Mouse (Mus musculus) neural tube, embryonic 11.5 days (tissue): ENCODE data around the gene Timm8b. TPM values are rescaled to one million over a fixed set of nuclear protein-coding genes. Genes with fewer than 3 reads are reported as not detected.

Source experiments
- ATAC-seq: fragments of 200-750 bp; cut with Nextera tagmentation; 2 replicates; pipeline ENCODE4 v1.8.0; 2017; ENCODE audit warnings: moderate number of reproducible peaks, mild to moderate bottlenecking, moderate TSS enrichment, moderate library complexity; ENCODE audit not compliant: insufficient read depth, low FRiP score, low TSS enrichment
- DNase-seq: peaks from one replicate; pipeline ENCODE4 v3.0.0-alpha.2; 2015; ENCODE audit warnings: low spot score
- H3K27ac ChIP-seq: fragments of 300-500 bp; sonication (generic); 2 replicates; pipeline ENCODE4 v1.5.1; 2014; ENCODE audit warnings: low read depth, mild to moderate bottlenecking, low read length
- H3K27me3 ChIP-seq: fragments of 300-500 bp; sonication (generic); 2 replicates; pipeline ENCODE4 v1.6.1; 2014; ENCODE audit warnings: mild to moderate bottlenecking, low read length, mixed read lengths; ENCODE audit not compliant: control insufficient read depth, insufficient read depth
- H3K36me3 ChIP-seq: fragments of 300-500 bp; sonication (generic); 2 replicates; pipeline ENCODE4 v1.6.1; 2014; ENCODE audit warnings: mild to moderate bottlenecking, low read length, moderate library complexity, mixed read lengths; ENCODE audit not compliant: control insufficient read depth, insufficient read depth
- H3K4me1 ChIP-seq: fragments of 300-500 bp; sonication (generic); 2 replicates; pipeline ENCODE4 v1.6.1; 2014; ENCODE audit warnings: low read length, mixed read lengths; ENCODE audit not compliant: control insufficient read depth, insufficient read depth
- H3K4me2 ChIP-seq: fragments of 300-500 bp; sonication (generic); 2 replicates; pipeline ENCODE4 v1.6.1; 2014; ENCODE audit warnings: low read depth, mild to moderate bottlenecking, moderate library complexity
- H3K4me3 ChIP-seq: fragments of 300-500 bp; sonication (generic); 2 replicates; pipeline ENCODE4 v1.5.1; 2014; ENCODE audit warnings: low read depth, low read length
- H3K9ac ChIP-seq: fragments of 300-500 bp; sonication (generic); 2 replicates; pipeline ENCODE4 v1.6.1; 2014; ENCODE audit warnings: mild to moderate bottlenecking, low read length
- H3K9me3 ChIP-seq: fragments of 300-500 bp; sonication (generic); 2 replicates; pipeline ENCODE4 v1.6.1; 2016; ENCODE audit warnings: low read length; ENCODE audit not compliant: control insufficient read depth
- WGBS: fragments of 180-500 bp; shearing (Covaris S2); extraction: QIAGEN DNeasy Blood & Tissue Kit; methylation state at CpG from one replicate; pipeline ENCODE4 v1.1.7; 2014; 5-methylcytosine and 5-hydroxymethylcytosine counted together
- polyA plus RNA-seq: library from polyadenylated mRNA; unstranded; fragments of >200 nt; fragmentation: Nextera tagmentation; extraction: Ambion mirVana; gene quantifications from 2 replicates; pipeline ENCODE4 v1.2.1, GENCODE M21; 2014

The Timm8b gene
- polyA plus RNA-seq, 1 experiment from 2014 or later, result 307 TPM

DNA sequence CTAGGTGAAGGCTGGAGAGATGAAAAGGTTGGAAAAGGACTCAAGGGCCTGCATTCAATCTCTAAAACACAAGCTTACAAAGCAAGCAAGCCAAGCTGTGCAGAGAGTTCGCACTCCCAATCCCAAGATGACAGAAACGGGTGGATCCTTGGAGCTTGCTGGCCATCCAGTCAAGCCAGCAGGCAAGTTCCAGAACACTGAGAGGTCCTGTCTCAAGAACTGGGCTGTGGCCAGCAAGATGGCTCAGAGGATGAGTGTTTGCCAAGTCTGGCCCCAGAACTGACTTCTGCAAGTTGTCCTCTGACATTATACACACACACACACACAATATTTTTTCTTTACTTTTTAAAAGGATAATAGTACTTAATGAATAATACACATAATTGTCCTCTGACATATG, 35.8 kb upstream of the Timm8b start:
- Histone ChIP-seq H3K9me3 (no peaks in the 10 kb centered on the region), H3K9ac (no peak overlapping the region), H3K27me3 (no peaks in the 10 kb centered on the region), H3K27ac (no peak overlapping the region), H3K36me3 (no peaks in the 10 kb centered on the region), H3K4me1 (no peaks in the 10 kb centered on the region), H3K4me2 (no peak overlapping the region), H3K4me3 (no peak overlapping the region)
- ATAC-seq (no peak), DNase-seq (no peak)
- 89% methylated on average over 2 of the region's 2 CpGs for WGBS

DNA sequence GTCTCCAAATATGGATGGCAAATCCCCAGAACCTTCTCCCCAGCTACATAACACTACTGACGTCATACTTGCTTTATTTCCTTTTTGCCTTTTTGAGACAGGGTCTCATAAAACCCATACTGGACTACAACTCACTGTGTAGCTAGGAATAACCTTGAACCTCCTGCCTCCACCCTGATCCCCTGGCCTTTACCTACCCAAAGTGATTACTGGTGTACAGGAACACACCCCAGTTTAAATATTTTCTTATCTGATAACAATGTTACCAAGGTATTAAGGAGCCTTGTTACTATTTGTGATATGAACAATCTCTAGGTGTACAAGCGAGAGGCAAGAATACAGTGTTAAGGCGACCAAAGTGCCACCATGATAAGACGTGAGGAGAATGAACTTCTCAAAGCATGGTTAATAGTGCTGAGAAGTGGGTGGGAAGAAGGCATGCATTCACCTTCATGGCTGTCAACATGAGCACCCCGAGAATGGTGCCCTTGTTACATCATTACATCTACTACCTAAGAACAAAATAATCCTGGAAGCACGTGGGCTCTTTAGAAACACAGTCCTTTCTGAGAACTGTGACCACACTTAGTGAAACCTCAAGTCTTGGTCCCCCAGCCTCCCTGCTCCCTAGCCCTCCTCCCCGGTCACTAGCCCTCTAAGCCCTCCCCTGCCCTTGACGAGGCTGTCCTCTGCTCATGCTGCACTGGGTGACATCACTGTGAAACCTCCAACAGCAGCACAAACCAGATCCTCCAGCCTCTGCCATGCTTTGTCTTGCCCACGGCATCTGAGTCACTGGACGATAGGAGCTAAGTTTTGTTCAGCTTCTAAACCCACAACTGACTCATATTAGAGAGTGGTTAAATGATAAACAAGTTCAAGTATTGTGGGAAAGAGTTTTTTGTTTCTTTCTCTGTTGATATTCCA, 33.8 kb upstream of the Timm8b start:
- Histone ChIP-seq H3K4me2 (no peak overlapping the region), H3K36me3 (no peaks in the 10 kb centered on the region), H3K4me1 (no peaks in the 10 kb centered on the region), H3K27me3 (no peaks in the 10 kb centered on the region), H3K27ac (no peak overlapping the region), H3K9ac (no peak overlapping the region), H3K9me3 (no peaks in the 10 kb centered on the region), H3K4me3 (no peak overlapping the region)
- no peak for ATAC-seq
- 79% methylated on average over 10 of the region's 10 CpGs for whole genome bisulfite sequencing
- no peak for DNase-seq

DNA sequence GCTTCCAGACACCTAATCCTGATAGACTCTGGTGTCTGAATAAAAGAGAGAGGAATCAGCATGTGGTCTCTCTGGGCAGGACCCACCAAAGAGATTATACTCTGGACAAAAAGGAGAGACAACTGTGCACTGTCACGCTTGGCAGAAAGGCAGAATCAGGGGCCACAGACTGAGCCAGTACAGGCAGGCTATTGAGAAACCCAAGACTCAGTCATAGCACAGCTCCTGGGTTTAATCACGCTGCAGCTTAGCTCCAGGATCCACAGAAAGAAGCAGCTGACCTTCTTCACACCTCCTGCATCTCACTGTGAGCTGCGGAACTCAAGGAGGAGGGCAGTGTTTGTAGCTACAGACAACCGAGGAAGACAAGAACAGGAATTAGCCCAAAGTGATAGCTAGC, 23.3 kb upstream of the Timm8b start:
- ATAC-seq (no peak), DNase-seq (no peak)
- Histone ChIP-seq H3K27me3 (no peaks in the 10 kb centered on the region), H3K9ac (no peak overlapping the region), H3K9me3 (no peaks in the 10 kb centered on the region), H3K36me3 (no peaks in the 10 kb centered on the region), H3K4me1 (no peaks in the 10 kb centered on the region), H3K4me2 (no peak overlapping the region), H3K27ac (no peak overlapping the region), H3K4me3 (no peak overlapping the region)
- 47% methylated on average over 4 of the region's 4 CpGs for WGBS

DNA sequence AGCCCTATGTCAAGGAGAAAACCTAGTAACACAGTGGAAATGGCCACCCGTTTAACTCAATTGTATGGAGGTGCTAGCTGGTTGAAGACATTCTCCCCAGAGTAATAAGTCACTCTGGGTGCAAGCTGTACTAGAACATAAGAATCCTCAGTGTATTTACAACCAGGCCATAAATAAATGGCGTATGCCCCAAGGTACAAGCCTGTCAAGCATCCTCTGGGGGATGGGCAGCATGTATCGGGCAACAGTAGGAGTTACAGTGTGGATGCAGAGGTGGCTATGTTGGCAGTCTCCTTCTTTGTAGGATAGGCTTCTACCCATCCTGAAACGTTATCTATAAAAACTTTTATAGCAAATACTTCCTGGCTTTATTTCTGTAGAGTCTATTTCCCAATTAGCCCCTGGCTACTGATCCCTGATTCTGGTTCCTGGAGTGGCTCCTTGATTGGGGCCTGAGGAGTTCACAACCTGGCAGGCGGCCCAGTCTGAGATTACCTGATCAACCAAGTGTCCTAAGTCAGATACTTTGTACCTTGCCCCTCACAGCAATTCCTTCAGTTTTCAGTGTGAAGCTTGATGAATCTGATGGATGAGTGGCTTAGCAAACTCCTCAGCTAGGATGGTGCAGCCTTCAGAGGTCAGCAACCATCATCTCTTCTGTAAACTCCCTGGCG, 18.4 kb upstream of the Timm8b start:
- no peak overlapping the region for H3K4me3 ChIP-seq
- H3K9ac ChIP-seq, result no peak overlapping the region
- DNase-seq (no peak), ATAC-seq (no peak)
- 81% methylated on average over 6 of the region's 6 CpGs for WGBS
- H3K4me1 ChIP-seq, result no peaks in the 10 kb centered on the region
- H3K27me3 ChIP-seq, result no peaks in the 10 kb centered on the region
- no peaks in the 10 kb centered on the region for H3K9me3 ChIP-seq
- no peaks in the 10 kb centered on the region for H3K36me3 ChIP-seq
- H3K4me2 ChIP-seq, result no peak overlapping the region
- no peak overlapping the region for H3K27ac ChIP-seq

DNA sequence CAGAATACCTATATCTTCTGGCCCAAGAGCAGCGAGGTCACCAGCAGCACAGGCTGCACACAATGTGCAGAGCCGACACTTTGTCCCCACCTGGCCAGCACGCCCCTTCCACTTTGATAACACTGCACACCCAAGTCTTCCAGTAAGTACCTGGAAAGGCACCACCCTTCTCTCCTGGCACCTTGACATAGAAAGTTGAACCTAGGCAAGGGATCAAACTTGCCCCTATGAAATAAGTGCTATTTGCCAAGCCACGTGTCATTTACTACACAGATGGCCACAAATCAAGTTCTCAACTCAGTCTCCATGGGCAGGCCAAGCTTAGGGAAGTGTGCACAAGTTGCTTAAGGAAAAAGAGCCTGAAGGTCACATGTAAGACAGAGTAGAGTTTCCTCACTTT, 16.8 kb upstream of the Timm8b start:
- WGBS, result 73% methylated on average over 4 of the region's 4 CpGs
- DNase-seq (no peak), ATAC-seq (no peak)
- H3K27ac ChIP-seq, result no peak overlapping the region
- H3K9me3 ChIP-seq, result no peaks in the 10 kb centered on the region
- no peaks in the 10 kb centered on the region for H3K27me3 ChIP-seq
- H3K4me2 ChIP-seq, result no peak overlapping the region
- no peaks in the 10 kb centered on the region for H3K36me3 ChIP-seq
- no peak overlapping the region for H3K9ac ChIP-seq
- no peaks in the 10 kb centered on the region for H3K4me1 ChIP-seq
- H3K4me3 ChIP-seq, result no peak overlapping the region

DNA sequence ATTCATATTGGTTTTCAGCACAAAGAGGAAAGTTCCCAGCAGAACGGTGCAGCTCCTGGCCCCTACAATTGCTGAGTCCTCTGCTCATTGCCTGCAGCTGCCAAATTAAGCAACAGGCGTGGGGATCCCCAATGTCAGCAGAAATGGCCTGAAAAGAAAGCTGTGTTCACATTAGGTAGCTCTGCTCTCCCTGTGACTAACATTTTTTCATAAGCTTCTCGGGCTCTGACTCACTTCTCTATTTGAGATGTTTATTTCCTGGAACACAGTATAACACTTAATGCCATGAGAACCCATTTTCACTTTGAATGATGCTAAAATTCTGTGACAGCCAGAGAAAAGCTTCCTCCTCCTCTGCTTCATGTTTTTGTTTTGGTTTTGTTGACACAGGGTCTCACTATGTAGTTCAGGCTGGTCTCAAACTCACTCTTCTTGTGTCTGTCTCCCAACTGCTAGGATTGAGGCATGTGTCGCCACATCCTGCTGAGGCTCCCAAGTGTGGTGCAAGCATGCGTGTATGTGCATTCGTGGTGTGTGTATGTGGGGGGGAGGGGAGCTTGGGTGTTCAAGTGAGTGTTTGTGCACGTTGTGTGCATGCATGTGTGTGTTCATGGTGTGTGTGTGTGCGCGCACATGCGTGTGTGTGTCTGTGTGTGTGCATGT, 12.7 kb upstream of the Timm8b start:
- no peaks in the 10 kb centered on the region; the same call in 1 of the 2 replicates for H3K36me3 ChIP-seq
- H3K4me3 ChIP-seq, result no peak overlapping the region
- no peak overlapping the region for H3K4me2 ChIP-seq
- no peak for ATAC-seq
- H3K9ac ChIP-seq, result no peak overlapping the region
- no peaks in the 10 kb centered on the region for H3K27me3 ChIP-seq
- no peaks in the 10 kb centered on the region for H3K9me3 ChIP-seq
- no peaks in the 10 kb centered on the region for H3K4me1 ChIP-seq
- 82% methylated on average over 10 of the region's 10 CpGs for WGBS
- H3K27ac ChIP-seq, result no peak overlapping the region
- no peak for DNase-seq

DNA sequence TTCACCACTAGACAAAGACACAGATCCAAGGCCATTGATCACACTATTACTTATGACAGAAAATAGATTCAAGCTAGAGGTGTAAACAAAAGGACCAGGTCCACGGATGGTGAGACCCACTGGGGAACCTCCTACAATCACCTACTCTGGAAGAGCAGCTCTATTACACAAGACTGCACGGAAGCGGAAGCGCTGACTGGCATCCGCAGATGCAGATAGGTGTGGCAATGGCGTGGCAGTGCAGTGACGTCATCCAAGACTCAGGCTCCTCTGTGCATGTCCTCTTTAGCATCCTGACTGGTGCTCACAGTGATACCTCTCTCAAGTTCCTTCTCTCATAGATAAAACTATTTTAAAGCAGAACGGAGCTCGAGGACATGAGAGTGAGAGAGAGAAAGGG, 10.8 kb upstream of the Timm8b start:
- peaks cover 3% of the 10 kb centered on the region for H3K36me3 ChIP-seq
- no peaks in the 10 kb centered on the region for H3K27me3 ChIP-seq
- no peak overlapping the region for H3K4me3 ChIP-seq
- no peak overlapping the region for H3K27ac ChIP-seq
- ATAC-seq (no peak), DNase-seq (no peak)
- 91% methylated on average over 9 of the region's 9 CpGs for WGBS
- H3K9me3 ChIP-seq, result no peaks in the 10 kb centered on the region
- no peak overlapping the region for H3K9ac ChIP-seq
- no peaks in the 10 kb centered on the region for H3K4me1 ChIP-seq
- no peak overlapping the region for H3K4me2 ChIP-seq

DNA sequence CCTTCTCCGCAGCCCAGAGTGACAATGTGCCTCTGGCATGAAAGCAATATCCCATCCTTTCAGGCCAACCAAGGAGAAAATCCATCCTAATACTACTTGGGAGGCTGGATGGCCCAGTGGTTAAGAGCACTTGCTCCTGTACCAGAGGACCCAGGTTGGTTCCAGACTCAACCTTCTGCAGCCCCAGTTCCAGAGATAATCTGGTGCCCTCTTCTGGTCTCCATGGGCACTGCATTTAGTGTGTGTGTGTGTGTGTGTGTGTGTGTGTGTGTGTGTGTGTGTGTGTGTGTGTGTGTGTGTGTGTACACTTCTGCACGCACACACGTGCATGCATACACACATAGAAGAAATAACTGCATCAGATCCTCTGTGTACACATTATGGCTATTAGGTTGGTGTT, 10.2 kb upstream of the Timm8b start:
- Histone ChIP-seq H3K27ac (no peak overlapping the region), H3K9ac (no peak overlapping the region), H3K4me2 (no peak overlapping the region), H3K27me3 (no peaks in the 10 kb centered on the region), H3K36me3 (peaks cover 5% of the 10 kb centered on the region), H3K9me3 (no peaks in the 10 kb centered on the region), H3K4me3 (no peak overlapping the region), H3K4me1 (no peaks in the 10 kb centered on the region)
- DNase-seq (peak; percentile 29), ATAC-seq (no peak)
- WGBS, result 83% methylated on average over 3 of the region's 3 CpGs
